Mouse (Mus musculus) CH12.LX (cell line): ENCODE measurements around the gene D1Ertd622e.

Experiments
- CHD1 ChIP-seq: IDR thresholded peaks from 2 replicates; pipeline ENCODE4 v1.6.1; 2012; ENCODE audit warnings: low read depth, low read length, improper control_type of control experiment, inconsistent platforms
- CTCF ChIP-seq, 2 experiments: IDR thresholded peaks in 1 of 2; conservative IDR thresholded peaks in 1 of 2; 2 replicates each; pipeline ENCODE4 v1.5.1; 2011 to 2012; ENCODE audit warnings: low read depth in 2 of 2, low read length in 2 of 2, improper control_type of control experiment in 1 of 2, inconsistent platforms in 1 of 2, mild to moderate bottlenecking in 1 of 2, moderate library complexity in 1 of 2
- EP300 ChIP-seq: IDR thresholded peaks from 2 replicates; pipeline ENCODE4 v1.6.1; 2011; ENCODE audit warnings: low read length, improper control_type of control experiment
- MXI1 ChIP-seq: IDR thresholded peaks from 2 replicates; pipeline ENCODE4 v1.6.1; 2011; ENCODE audit warnings: mild to moderate bottlenecking, low read depth, low read length, improper control_type of control experiment
- POLR2A ChIP-seq: IDR thresholded peaks from 2 replicates; pipeline ENCODE4 v1.6.1; 2011; ENCODE audit warnings: low read depth, mild to moderate bottlenecking, improper control_type of control experiment, low read length
- POLR2AphosphoS2 ChIP-seq: IDR thresholded peaks from 2 replicates; pipeline ENCODE4 v1.6.1; 2011; ENCODE audit warnings: low read depth, low read length, improper control_type of control experiment
- RCOR1 ChIP-seq: conservative IDR thresholded peaks from 2 replicates; pipeline ENCODE4 v1.6.1; 2012; ENCODE audit warnings: low read depth, mild to moderate bottlenecking, inconsistent platforms, low read length, improper control_type of control experiment
- SIN3A ChIP-seq: IDR thresholded peaks from 2 replicates; pipeline ENCODE4 v1.6.1; 2012; ENCODE audit warnings: low read length, improper control_type of control experiment, inconsistent platforms
- UBTF ChIP-seq: IDR thresholded peaks from 2 replicates; pipeline ENCODE4 v1.6.1; 2012; ENCODE audit warnings: low read depth, mild to moderate bottlenecking, inconsistent platforms, low read length, improper control_type of control experiment, moderate library complexity
- USF1 ChIP-seq: IDR thresholded peaks from 2 replicates; pipeline ENCODE4 v1.6.1; 2014; ENCODE audit warnings: low read depth, mild to moderate bottlenecking, inconsistent platforms, low read length, improper control_type of control experiment
- USF2 ChIP-seq: conservative IDR thresholded peaks from 2 replicates; pipeline ENCODE4 v1.6.1; 2011; ENCODE audit warnings: low read depth, low read length, improper control_type of control experiment
- ZMIZ1 ChIP-seq: IDR thresholded peaks from 2 replicates; pipeline ENCODE4 v1.6.1; 2012; ENCODE audit warnings: low read depth, mild to moderate bottlenecking, inconsistent platforms, low read length, improper control_type of control experiment
- ZNF384 ChIP-seq: IDR thresholded peaks from 2 replicates; pipeline ENCODE4 v1.6.1; 2012; ENCODE audit warnings: low read depth, low read length, improper control_type of control experiment, inconsistent platforms

DNA sequence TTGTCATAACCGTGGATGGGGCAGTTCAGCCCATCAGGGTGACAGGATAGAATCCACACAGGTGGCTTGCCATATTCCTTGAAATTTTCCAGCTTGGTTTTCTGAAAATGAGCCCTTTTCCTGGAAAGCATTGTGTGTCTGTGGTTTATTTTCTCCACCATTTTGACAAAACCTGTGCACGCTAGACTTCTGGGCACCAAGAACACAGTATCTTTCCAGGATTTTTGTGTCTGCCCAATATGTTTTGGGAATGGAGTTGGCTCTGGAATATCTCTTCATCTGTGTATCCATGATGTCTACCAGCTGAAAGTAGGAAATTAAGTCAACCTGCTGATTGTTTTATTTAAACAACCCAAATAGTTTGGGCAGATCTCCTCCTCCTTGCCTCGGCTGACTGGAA is 99.0 kb downstream of the D1Ertd622e start:
- no peak for TF ChIP-seq USF1
- no peak for TF ChIP-seq CTCF (conservative IDR thresholded peaks at IDR 0.05 in 1 of 2, IDR thresholded peaks at IDR 0.05 in 1 of 2; ENCODE audit: low read depth in 2 of 2, low read length in 2 of 2)
- TF ChIP-seq ZMIZ1, result no peak
- no peak for TF ChIP-seq POLR2AphosphoS2
- no peak for TF ChIP-seq POLR2A
- no peak for TF ChIP-seq UBTF
- TF ChIP-seq EP300, result no peak
- no peak for TF ChIP-seq SIN3A
- no peak for TF ChIP-seq MXI1
- no peak for TF ChIP-seq RCOR1
- TF ChIP-seq CHD1, result no peak
- TF ChIP-seq USF2, result no peak
- TF ChIP-seq ZNF384, result no peak
